Mouse (Mus musculus) forebrain, embryonic 14.5 days (tissue): ENCODE data around the gene Slc4a1. TPM values are rescaled to one million over a fixed set of nuclear protein-coding genes. Genes with fewer than 3 reads are reported as not detected.

Experiments
- ATAC-seq: fragments of 200-750 bp; cut with Nextera tagmentation; 2 replicates; pipeline ENCODE4 v1.8.0; 2017; ENCODE audit warnings: mild to moderate bottlenecking, moderate library complexity
- DNase-seq: peaks from one replicate; pipeline ENCODE4 v3.0.0-alpha.2; 2015; ENCODE audit warnings: low spot score
- H3K27ac ChIP-seq: fragments of 300-500 bp; sonication (generic); 2 replicates; pipeline ENCODE4 v1.5.1; 2014; ENCODE audit warnings: low read depth, mild to moderate bottlenecking, control low read depth, low read length, moderate library complexity
- H3K27me3 ChIP-seq: fragments of 300-500 bp; sonication (generic); replicated peaks from 2 replicates; pipeline ENCODE4 v1.6.1; 2014; ENCODE audit warnings: low read length, control low read depth, mixed read lengths; ENCODE audit not compliant: control insufficient read depth, insufficient read depth
- H3K36me3 ChIP-seq: fragments of 300-500 bp; sonication (generic); 2 replicates; pipeline ENCODE4 v1.6.1; 2014; ENCODE audit warnings: low read length, control low read depth; ENCODE audit not compliant: control insufficient read depth, insufficient read depth
- H3K4me1 ChIP-seq: fragments of 300-500 bp; sonication (generic); 2 replicates; pipeline ENCODE4 v1.6.1; 2014; ENCODE audit warnings: antibody characterized with exemption, low read length, control low read depth; ENCODE audit not compliant: control insufficient read depth, insufficient read depth
- H3K4me2 ChIP-seq: fragments of 300-500 bp; sonication (generic); 2 replicates; pipeline ENCODE4 v1.6.1; 2014; ENCODE audit warnings: mild to moderate bottlenecking, control low read depth, low read length
- H3K4me3 ChIP-seq: fragments of 300-500 bp; sonication (generic); 2 replicates; pipeline ENCODE4 v1.5.1; 2014; ENCODE audit warnings: low read depth, low read length, control low read depth
- H3K9ac ChIP-seq: fragments of 300-500 bp; sonication (generic); 2 replicates; pipeline ENCODE4 v1.6.1; 2014; ENCODE audit warnings: mild to moderate bottlenecking, low read length, control low read depth, moderate library complexity
- H3K9me3 ChIP-seq: fragments of 300-500 bp; sonication (generic); replicated peaks from 2 replicates; pipeline ENCODE4 v1.6.1; 2016; ENCODE audit warnings: low read length, control low read depth, mixed read lengths; ENCODE audit not compliant: control insufficient read depth
- WGBS: fragments of 180-500 bp; shearing (Covaris S2); extraction: QIAGEN DNeasy Blood & Tissue Kit; methylation state at CpG from one replicate; pipeline ENCODE4 v1.1.7; 2014; 5-methylcytosine and 5-hydroxymethylcytosine counted together
- polyA plus RNA-seq: library from polyadenylated mRNA; unstranded; fragments of >200 nt; fragmentation: Nextera tagmentation; extraction: Ambion mirVana; gene quantifications from 2 replicates; pipeline ENCODE4 v1.2.1, GENCODE M21; 2014

Gene Slc4a1
- polyA plus RNA-seq, 1 experiment from 2014 or later: 2.1 TPM

DNA sequence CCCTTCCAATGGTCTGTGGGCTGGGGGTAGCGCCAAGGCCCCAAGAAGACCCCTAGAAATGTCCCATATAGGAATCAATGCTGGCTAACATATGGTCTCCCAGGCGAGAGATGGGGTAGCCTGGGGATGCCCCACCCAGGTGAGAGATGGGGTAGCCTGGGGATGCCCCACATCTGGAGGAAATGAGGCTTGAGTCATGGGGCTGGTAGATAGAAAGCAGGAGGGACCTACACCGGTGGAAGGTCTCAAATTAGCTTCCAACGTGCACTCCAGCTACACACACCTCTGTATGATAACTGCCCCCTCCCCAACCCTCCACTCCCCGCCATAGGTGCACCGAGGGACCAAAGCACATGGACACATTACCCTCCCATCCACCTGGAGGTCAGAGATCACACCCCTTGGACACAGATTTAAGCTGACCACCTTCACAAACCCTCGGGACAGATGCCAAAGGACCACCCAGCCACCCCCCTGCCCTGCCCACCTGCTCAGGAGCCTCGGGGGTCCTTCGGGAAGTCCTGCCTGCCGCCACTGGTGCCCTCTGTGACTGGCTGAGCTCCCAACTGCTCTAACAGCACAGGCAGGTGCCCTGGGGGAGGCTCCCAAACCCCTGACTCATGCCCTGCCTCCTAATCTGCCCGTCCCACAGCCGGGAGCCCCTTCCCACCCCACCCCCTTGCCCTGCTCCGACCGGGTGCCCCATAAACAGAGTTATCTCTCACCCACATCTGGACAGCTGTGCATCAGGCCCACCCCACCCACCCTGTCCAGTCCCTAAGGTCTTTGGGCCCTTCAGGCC, 1.2 kb downstream of the Slc4a1 start:
- no peak overlapping the region for H3K27ac ChIP-seq
- H3K36me3 ChIP-seq: no peaks in the 10 kb centered on the region
- H3K27me3 ChIP-seq: no peaks in the 10 kb centered on the region
- 79% methylated on average over 14 of the region's 14 CpGs for WGBS
- no peak overlapping the region for H3K4me3 ChIP-seq
- no peaks in the 10 kb centered on the region for H3K4me1 ChIP-seq
- no peak overlapping the region for H3K4me2 ChIP-seq
- no peak for ATAC-seq
- DNase-seq: no peak
- H3K9me3 ChIP-seq: no peaks in the 10 kb centered on the region
- no peak overlapping the region for H3K9ac ChIP-seq

DNA sequence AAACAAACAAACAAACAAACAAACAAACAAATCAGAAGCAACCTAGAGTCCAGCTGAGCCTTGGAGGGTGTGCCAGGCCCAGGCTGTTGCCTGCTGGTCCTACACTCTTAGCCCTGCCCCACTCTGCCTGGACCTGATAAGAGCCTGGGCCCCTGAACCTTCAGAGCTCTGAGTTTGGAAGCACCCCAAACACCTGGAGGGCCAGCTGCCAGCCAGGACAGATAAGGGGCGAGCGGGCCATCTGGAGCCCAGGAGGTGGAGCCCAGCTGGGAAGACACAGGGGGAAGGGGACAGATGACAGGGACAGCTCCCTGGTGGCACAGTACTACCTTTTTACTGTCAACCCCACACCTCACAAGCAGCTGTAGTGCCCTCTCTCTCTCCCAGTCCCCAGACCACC, 2.4 kb downstream of the Slc4a1 start:
- 78% methylated on average over 2 of the region's 2 CpGs for WGBS
- H3K27me3 ChIP-seq: no peaks in the 10 kb centered on the region
- H3K4me3 ChIP-seq: no peak overlapping the region
- H3K27ac ChIP-seq: no peak overlapping the region
- no peaks in the 10 kb centered on the region for H3K36me3 ChIP-seq
- H3K4me2 ChIP-seq: no peak overlapping the region
- DNase-seq: no peak
- H3K4me1 ChIP-seq: no peaks in the 10 kb centered on the region
- no peak for ATAC-seq
- H3K9ac ChIP-seq: no peak overlapping the region
- H3K9me3 ChIP-seq: no peaks in the 10 kb centered on the region

DNA sequence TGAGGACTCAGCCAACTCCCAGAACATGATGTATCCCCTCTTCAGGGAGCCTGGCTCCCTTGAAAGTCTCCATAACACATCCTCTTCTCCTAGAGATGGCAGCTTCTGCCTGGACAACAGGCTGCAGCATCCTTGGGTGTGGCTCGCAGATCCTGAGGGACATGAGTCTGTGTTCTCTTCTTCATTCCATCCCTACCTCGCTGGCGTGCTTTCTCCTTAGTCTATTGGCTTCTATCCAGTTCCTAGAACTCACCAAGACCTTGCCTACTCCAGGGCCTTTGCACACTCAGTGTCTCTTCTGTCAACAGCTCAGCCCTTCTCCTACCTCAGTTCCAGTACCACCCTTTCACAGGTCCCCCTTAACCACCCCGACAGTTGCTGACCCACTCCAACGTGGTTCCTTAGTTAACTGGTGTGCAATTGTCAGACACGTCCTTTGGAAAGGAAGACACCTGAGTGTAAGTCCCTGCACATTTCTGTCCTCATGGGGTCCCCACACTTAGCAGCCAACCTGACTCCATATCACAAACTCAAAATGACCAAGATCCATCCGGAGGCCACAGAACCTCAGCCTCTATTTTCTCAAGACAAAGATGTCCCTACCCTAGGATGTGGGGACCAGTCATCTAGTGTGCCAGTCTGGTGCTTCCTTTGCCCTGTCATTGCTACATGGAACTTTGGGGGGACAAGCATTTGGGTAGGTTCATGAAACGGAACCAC, 4.1 kb downstream of the Slc4a1 start:
- Histone ChIP-seq H3K4me1 (no peaks in the 10 kb centered on the region), H3K9ac (no peak overlapping the region), H3K4me2 (no peak overlapping the region), H3K27me3 (no peaks in the 10 kb centered on the region), H3K36me3 (no peaks in the 10 kb centered on the region), H3K9me3 (no peaks in the 10 kb centered on the region), H3K4me3 (no peak overlapping the region), H3K27ac (no peak overlapping the region)
- ATAC-seq: no peak
- no peak for DNase-seq
- whole genome bisulfite sequencing: 91% methylated on average over 8 of the region's 8 CpGs

DNA sequence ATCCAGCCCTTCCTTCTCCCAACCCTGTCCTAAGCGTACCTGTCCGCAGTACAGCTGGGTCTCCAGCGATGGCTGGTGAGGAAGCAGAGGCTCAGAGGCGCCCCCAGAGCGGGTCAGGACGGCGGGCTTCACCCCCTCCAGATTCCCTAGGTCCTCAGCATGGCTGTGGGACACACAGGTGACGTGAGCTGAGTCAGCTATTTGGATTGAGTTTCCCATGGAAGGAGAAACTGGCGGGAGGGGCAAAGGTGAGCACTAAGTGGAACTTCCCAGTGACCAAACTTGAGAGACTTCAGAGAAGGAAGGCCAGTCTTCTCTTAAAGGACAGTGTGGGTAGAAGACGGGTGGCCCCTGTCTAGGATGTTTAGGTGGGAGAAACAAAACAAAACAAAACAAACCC, 7.6 kb downstream of the Slc4a1 start:
- ATAC-seq (no peak), DNase-seq (no peak)
- Histone ChIP-seq H3K9me3 (no peaks in the 10 kb centered on the region), H3K36me3 (no peaks in the 10 kb centered on the region), H3K4me2 (no peak overlapping the region), H3K27me3 (no peaks in the 10 kb centered on the region), H3K4me1 (no peaks in the 10 kb centered on the region), H3K9ac (no peak overlapping the region), H3K27ac (no peak overlapping the region), H3K4me3 (no peak overlapping the region)
- 77% methylated on average over 10 of the region's 10 CpGs for WGBS

DNA sequence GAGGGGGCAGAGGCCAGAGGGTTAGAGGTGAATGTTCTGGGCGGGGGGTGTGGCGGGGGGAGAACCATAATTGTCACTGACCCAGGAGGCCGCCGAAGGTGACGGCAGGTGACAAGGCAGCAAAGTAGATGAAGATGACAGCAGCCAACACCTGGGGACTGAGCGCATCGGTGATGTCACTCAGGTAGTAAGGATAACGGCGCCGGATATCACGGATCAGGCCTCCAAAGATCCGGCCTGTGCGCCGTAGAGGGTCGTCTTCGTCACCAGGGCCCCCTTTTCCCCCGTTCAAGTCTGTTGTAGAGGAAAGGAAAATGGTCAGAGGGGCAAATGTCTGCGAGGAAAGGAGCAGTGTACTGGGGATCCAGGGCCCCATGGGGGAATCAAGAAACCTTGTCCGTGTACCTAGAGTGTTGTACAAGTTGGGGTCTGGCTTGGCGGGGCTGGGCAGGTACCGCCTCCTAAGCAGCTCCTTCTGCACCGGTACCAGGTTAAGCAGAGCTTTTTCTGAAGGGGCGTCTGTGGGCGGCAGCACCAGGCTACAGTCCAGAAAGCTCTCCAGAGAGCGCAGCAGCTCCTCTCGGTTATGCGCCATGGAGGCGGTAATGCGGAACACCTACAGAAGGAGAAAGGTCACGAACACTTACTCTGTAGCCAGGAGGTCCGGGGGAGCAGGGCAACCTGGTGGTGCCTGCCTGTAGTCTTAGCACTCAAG, 9.2 kb downstream of the Slc4a1 start:
- no peak overlapping the region for H3K9ac ChIP-seq
- DNase-seq: no peak
- no peaks in the 10 kb centered on the region for H3K36me3 ChIP-seq
- no peak overlapping the region for H3K27ac ChIP-seq
- H3K9me3 ChIP-seq: no peaks in the 10 kb centered on the region
- WGBS: 81% methylated on average over 31 of the region's 31 CpGs
- H3K4me2 ChIP-seq: no peak overlapping the region
- no peak for ATAC-seq
- no peak overlapping the region for H3K4me3 ChIP-seq
- no peaks in the 10 kb centered on the region for H3K27me3 ChIP-seq
- no peaks in the 10 kb centered on the region for H3K4me1 ChIP-seq

DNA sequence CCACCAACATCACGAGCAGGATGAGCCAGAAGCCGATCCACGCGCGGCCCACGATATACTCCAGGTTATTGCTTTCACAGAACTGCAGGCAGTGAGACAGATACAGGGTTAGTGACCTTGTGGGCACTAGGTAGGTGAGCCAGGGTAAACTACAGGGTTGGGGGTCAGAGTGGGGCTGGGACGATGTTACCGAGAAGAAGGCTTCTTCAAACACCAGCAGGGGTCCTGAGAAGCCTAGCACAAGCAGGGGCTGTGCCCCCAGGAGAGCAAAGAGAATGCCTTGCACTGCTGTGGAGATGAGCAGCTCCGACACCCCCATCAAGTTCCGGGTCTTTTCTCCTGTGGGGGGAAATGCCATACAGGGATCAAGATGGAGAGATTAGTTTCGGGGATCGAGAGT, 9.8 kb downstream of the Slc4a1 start:
- no peaks in the 10 kb centered on the region for H3K4me1 ChIP-seq
- no peak overlapping the region for H3K4me2 ChIP-seq
- no peaks in the 10 kb centered on the region for H3K9me3 ChIP-seq
- 91% methylated on average over 12 of the region's 12 CpGs for WGBS
- no peaks in the 10 kb centered on the region for H3K27me3 ChIP-seq
- no peak overlapping the region for H3K27ac ChIP-seq
- H3K4me3 ChIP-seq: no peak overlapping the region
- no peak for DNase-seq
- no peak overlapping the region for H3K9ac ChIP-seq
- no peak for ATAC-seq
- H3K36me3 ChIP-seq: no peaks in the 10 kb centered on the region

DNA sequence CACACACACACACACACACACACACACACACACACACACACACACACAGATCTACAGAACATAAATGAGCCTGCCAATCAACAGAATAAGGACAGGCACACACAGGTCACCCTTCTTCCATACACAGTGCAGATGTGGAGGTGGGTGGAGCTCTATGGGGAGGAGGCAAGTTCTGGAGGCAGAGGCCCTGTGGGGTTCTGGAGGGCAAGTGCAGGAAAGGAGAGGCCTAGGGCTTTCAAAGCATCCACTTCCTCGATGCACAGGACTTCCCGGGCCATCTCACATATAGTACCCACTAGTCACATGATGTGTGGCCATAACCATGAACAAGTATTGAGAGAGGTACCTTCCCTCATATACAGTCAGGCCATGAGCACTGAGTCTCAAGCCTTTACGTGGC, 10.5 kb downstream of the Slc4a1 start:
- no peak for DNase-seq
- no peak for ATAC-seq
- H3K4me1 ChIP-seq: no peaks in the 10 kb centered on the region
- H3K9me3 ChIP-seq: no peaks in the 10 kb centered on the region
- 80% methylated on average over 3 of the region's 3 CpGs for WGBS
- H3K4me2 ChIP-seq: no peak overlapping the region
- H3K36me3 ChIP-seq: no peaks in the 10 kb centered on the region
- no peak overlapping the region for H3K9ac ChIP-seq
- no peak overlapping the region for H3K27ac ChIP-seq
- H3K27me3 ChIP-seq: no peaks in the 10 kb centered on the region
- no peak overlapping the region for H3K4me3 ChIP-seq

DNA sequence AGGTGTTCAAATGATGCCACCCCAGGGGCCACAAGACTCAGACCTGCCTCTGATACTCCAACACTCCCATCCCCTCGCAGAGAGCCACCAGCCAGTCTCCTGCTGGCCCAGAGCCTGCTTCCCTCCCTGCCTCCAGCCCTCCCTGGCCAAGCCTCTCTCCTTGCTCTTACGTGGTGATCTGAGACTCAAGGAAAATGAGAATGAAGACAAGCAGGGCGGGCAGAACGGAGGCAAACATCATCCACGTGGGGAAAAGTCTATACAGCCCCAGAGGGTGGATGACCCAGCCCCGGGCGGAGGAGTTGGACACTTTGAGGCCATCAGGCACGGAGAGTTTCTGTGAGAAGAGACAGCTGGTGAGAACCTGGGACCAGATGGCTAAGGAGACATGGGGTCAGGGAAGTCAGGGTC, 13.0 kb downstream of the Slc4a1 start:
- DNase-seq (no peak), ATAC-seq (no peak)
- H3K36me3 ChIP-seq: no peaks in the 10 kb centered on the region
- no peak overlapping the region for H3K9ac ChIP-seq
- no peaks in the 10 kb centered on the region for H3K27me3 ChIP-seq
- no peaks in the 10 kb centered on the region for H3K4me1 ChIP-seq
- 41% methylated on average over 8 of the region's 8 CpGs for WGBS
- no peak overlapping the region for H3K27ac ChIP-seq
- no peak overlapping the region for H3K4me3 ChIP-seq
- no peaks in the 10 kb centered on the region for H3K9me3 ChIP-seq
- H3K4me2 ChIP-seq: no peak overlapping the region

DNA sequence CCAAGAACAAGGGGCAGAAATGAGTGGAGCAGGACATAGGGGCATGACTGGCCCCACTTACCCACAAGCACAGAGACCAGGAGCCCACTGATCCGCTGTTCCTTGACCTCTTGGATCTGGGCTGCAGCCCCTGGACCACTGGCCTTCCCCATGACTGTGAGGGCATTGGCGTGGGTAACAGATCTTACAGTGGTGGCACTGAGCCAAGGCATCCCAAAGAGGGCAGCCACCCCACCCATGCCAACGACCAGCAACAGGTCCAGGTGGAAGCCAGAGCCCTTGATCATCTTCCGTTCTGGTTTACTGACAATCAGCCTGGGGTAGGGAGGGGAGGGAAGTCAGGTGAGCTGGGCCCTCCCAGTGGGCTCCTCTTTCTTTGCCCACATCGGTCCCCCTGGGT, 13.6 kb downstream of the Slc4a1 start:
- WGBS: 43% methylated on average over 5 of the region's 5 CpGs
- Histone ChIP-seq H3K36me3 (no peaks in the 10 kb centered on the region), H3K4me1 (no peaks in the 10 kb centered on the region), H3K9ac (no peak overlapping the region), H3K27ac (no peak overlapping the region), H3K4me3 (no peak overlapping the region), H3K27me3 (no peaks in the 10 kb centered on the region), H3K4me2 (no peak overlapping the region), H3K9me3 (no peaks in the 10 kb centered on the region)
- no peak for DNase-seq
- no peak for ATAC-seq
